Mouse (Mus musculus) heart, adult 2 months (tissue): ENCODE measurements around the gene Crtac1. TPM values are rescaled to one million over a fixed set of nuclear protein-coding genes. Genes with fewer than 3 reads are reported as not detected.
A peak's percentile ranks its signal among the peaks of the same experiment; 100 is the strongest.

Experiments used
- DNase-seq, 2 experiments: peaks; one replicate each; pipeline ENCODE4 v3.0.0; 2021
- H3K27ac ChIP-seq: fragments of 200-600 bp; 2 replicates; pipeline ENCODE4 v1.8.1; 2022
- H3K27me3 ChIP-seq: fragments of 200-500 bp; 2 replicates; pipeline ENCODE4 v1.6.1; 2012; ENCODE audit warnings: mild to moderate bottlenecking, low read length, inconsistent platforms, mixed read lengths; ENCODE audit not compliant: control insufficient read depth, insufficient read depth
- H3K36me3 ChIP-seq: fragments of 200-500 bp; 2 replicates; pipeline ENCODE4 v1.6.1; 2012; ENCODE audit warnings: low read length, inconsistent platforms; ENCODE audit not compliant: control insufficient read depth, insufficient read depth
- H3K4me1 ChIP-seq: fragments of 200-500 bp; 2 replicates; pipeline ENCODE4 v1.6.1; 2011; ENCODE audit warnings: low read length; ENCODE audit not compliant: control insufficient read depth, insufficient read depth
- H3K4me3 ChIP-seq: fragments of 200-600 bp; 2 replicates; pipeline ENCODE4 v1.8.1; 2022
- H3K79me2 ChIP-seq: fragments of 200-500 bp; replicated peaks from 2 replicates; pipeline ENCODE4 v1.6.1; 2012; ENCODE audit warnings: mild to moderate bottlenecking, inconsistent platforms, low read length, moderate library complexity, mixed read lengths; ENCODE audit not compliant: control insufficient read depth, insufficient read depth
- H3K9ac ChIP-seq: fragments of 200-500 bp; 2 replicates; pipeline ENCODE4 v1.6.1; 2012; ENCODE audit warnings: low read depth, mild to moderate bottlenecking, control low read depth, inconsistent platforms, low read length, mixed read lengths
- CTCF ChIP-seq: fragments of 200-600 bp; IDR thresholded peaks from 2 replicates; pipeline ENCODE4 v1.8.1; 2022; ENCODE audit warnings: antibody characterized with exemption, mild to moderate bottlenecking, moderate library complexity
- EP300 ChIP-seq: fragments of 200-500 bp; IDR thresholded peaks from 2 replicates; pipeline ENCODE4 v1.6.1; 2011; ENCODE audit warnings: low read depth, low read length, control low read depth; ENCODE audit not compliant: insufficient read depth
- POLR2A ChIP-seq: fragments of 200-500 bp; IDR thresholded peaks from 2 replicates; pipeline ENCODE4 v1.6.1; 2011; ENCODE audit warnings: mild to moderate bottlenecking, low read depth, low read length, control low read depth; ENCODE audit not compliant: insufficient read depth
- WGBS: fragments of 180-500 bp; shearing (Covaris S2); methylation state at CpG from one replicate; pipeline ENCODE4 v1.1.7; 2018; 5-methylcytosine and 5-hydroxymethylcytosine counted together
- intact Hi-C: fragments of 180-260 bp; cut with DNase I; formaldehyde crosslinking; loops from one replicate; pipeline ENCODE4 v1.15.1; 2025
- polyA plus RNA-seq: library from polyadenylated mRNA; depleted of rRNA; stranded (reverse); fragments of >200 nt; gene quantifications from 2 replicates; pipeline ENCODE4 v1.2.3, GENCODE M21; 2012
- total RNA-seq, 2 experiments: library from RNA; stranded (reverse); gene quantifications; 2 replicates each; pipeline ENCODE4 v1.2.3; 2021

The Crtac1 gene
- total and polyA plus RNA-seq, 3 experiments, result not detected

GRCm38 (mm10) chr19:42332081-42332736 lies 99.4 kb downstream of the Crtac1 start:
- no peak for DNase-seq
- intact Hi-C loops, result no loop called here
- Histone ChIP-seq H3K27ac (no peak overlapping the region), H3K9ac (no peak overlapping the region), H3K4me3 (no peak overlapping the region), H3K4me1 (no peaks in the 10 kb centered on the region), H3K27me3 (no peaks in the 10 kb centered on the region), H3K79me2 (no peaks in the 10 kb centered on the region), H3K36me3 (no peaks in the 10 kb centered on the region)
- 42% methylated on average over 9 of the region's 9 CpGs for WGBS
- TF ChIP-seq EP300 (no peak), CTCF (peak; percentile 40)

- DNase-seq, result no peak
- 67% methylated on average over 7 of the region's 7 CpGs for WGBS
- Histone ChIP-seq H3K36me3 (no peaks in the 10 kb centered on the region), H3K79me2 (no peaks in the 10 kb centered on the region), H3K27me3 (no peaks in the 10 kb centered on the region), H3K4me1 (no peaks in the 10 kb centered on the region), H3K27ac (no peak overlapping the region), H3K4me3 (no peak overlapping the region), H3K9ac (no peak overlapping the region)
- TF ChIP-seq POLR2A, result no peak
- intact Hi-C loops, result no loop called here
These were observed 100.1 kb downstream of the Crtac1 start for GRCm38 (mm10) chr19:42331446-42331845.

GRCm38 (mm10) chr19:42328160-42328559 lies 103.4 kb downstream of the Crtac1 start:
- H3K9ac ChIP-seq, result no peak overlapping the region

GRCm38 (mm10) chr19:42325894-42326293 lies 105.7 kb downstream of the Crtac1 start:
- Histone ChIP-seq H3K79me2 (no peaks in the 10 kb centered on the region), H3K27ac (no peak overlapping the region), H3K4me1 (no peaks in the 10 kb centered on the region), H3K27me3 (no peaks in the 10 kb centered on the region), H3K9ac (no peak overlapping the region), H3K36me3 (no peaks in the 10 kb centered on the region), H3K4me3 (no peak overlapping the region)
- intact Hi-C loops, result no loop called here
- TF ChIP-seq POLR2A (no peak), EP300 (no peak)
- 5% methylated on average over 11 of the region's 11 CpGs for WGBS
- peak; percentile 45 to 56 for DNase-seq

More at GRCm38 (mm10) chr19:42328160-42328559, 103.4 kb downstream of the Crtac1 start:
- DNase-seq, result no peak
- Histone ChIP-seq H3K4me3 (no peak overlapping the region), H3K79me2 (no peaks in the 10 kb centered on the region), H3K27me3 (no peaks in the 10 kb centered on the region), H3K36me3 (no peaks in the 10 kb centered on the region), H3K4me1 (no peaks in the 10 kb centered on the region), H3K27ac (no peak overlapping the region)
- TF ChIP-seq CTCF (no peak), POLR2A (no peak)
- 71% methylated on average over 9 of the region's 9 CpGs for WGBS
- intact Hi-C loops, result no loop called here

GRCm38 (mm10) chr19:42322357-42323090 lies 109.1 kb downstream of the Crtac1 start:
- Histone ChIP-seq H3K27me3 (no peaks in the 10 kb centered on the region), H3K4me1 (no peaks in the 10 kb centered on the region)
- DNase-seq, result peak; percentile 18 to 24

GRCm38 (mm10) chr19:42321936-42322335 lies 109.6 kb downstream of the Crtac1 start:
- no peak for TF ChIP-seq POLR2A
- TF ChIP-seq EP300, result no peak
- no peak for TF ChIP-seq CTCF
- Histone ChIP-seq H3K4me3 (no peak overlapping the region), H3K27ac (no peak overlapping the region), H3K27me3 (no peaks in the 10 kb centered on the region), H3K79me2 (no peaks in the 10 kb centered on the region), H3K4me1 (no peaks in the 10 kb centered on the region), H3K9ac (no peak overlapping the region), H3K36me3 (no peaks in the 10 kb centered on the region)
- no peak for DNase-seq
- 65% methylated on average over 5 of the region's 5 CpGs for WGBS
- intact Hi-C loops, result no loop called here

More at GRCm38 (mm10) chr19:42322357-42323090, 109.1 kb downstream of the Crtac1 start:
- intact Hi-C loops, result no loop called here
- Histone ChIP-seq H3K79me2 (no peaks in the 10 kb centered on the region), H3K27ac (no peak overlapping the region), H3K4me3 (no peak overlapping the region), H3K9ac (no peak overlapping the region), H3K36me3 (no peaks in the 10 kb centered on the region)
- TF ChIP-seq POLR2A, result no peak
- no peak for TF ChIP-seq EP300
- no peak for TF ChIP-seq CTCF
- WGBS, result 52% methylated on average over 12 of the region's 12 CpGs
